Mouse (Mus musculus): Measurements from ENCODE around the gene Dvl1.

DNA sequence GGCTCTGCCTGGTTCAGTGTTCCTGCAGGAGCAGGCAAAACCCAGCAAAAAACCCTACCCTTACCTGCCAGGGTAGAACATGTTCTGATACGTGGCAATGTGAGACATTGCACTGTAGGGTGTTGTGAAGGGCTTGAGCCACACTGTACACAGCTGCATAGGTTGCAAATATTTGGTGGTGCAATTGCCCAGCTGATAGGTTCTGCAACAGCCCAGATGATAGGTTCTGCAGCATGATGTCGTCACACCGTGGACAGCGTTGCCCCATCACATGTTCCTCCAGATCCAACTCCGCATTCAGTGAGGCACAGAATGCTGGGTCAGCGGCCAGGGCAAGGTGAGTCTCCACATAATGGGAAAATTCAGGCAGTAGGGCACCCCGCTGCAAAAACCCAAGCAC lies 14.6 kb downstream of the Dvl1 start:
- TF ChIP-seq CTCF (IDR thresholded peaks at IDR 0.05 in 2 of 3, conservative IDR thresholded peaks at IDR 0.05 in 1 of 3; ENCODE audit: control insufficient read depth in 1 of 3, insufficient read depth in 1 of 3, low read depth in 2 of 3, low read length in 3 of 3, poor library complexity in 1 of 3, severe bottlenecking in 1 of 3) (no peak), ZKSCAN1 (IDR thresholded peaks at IDR 0.05; ENCODE audit: low read depth, low read length) (no peak), POLR2A (IDR thresholded peaks at IDR 0.05; ENCODE audit: control insufficient read depth in 1 of 2, insufficient read depth in 1 of 2, low read depth in 1 of 2, low read length in 2 of 2, poor library complexity in 1 of 2) (no peak), ETS1 (IDR thresholded peaks at IDR 0.05; ENCODE audit: low read depth, low read length) (no peak), MAFK (IDR thresholded peaks at IDR 0.05; ENCODE audit: borderline replicate concordance, low read depth, low read length) (no peak), MEF2A (IDR thresholded peaks at IDR 0.05; ENCODE audit: extremely low read depth, insufficient replicate concordance, low read depth, low read length, poor library complexity, severe bottlenecking) (no peak)

Measured in MEL (cell line).